Mouse (Mus musculus) midbrain, embryonic 13.5 days (tissue): Measurements from ENCODE around the gene Syt8. TPM values are rescaled to one million over a fixed set of nuclear protein-coding genes. Genes with fewer than 3 reads are reported as not detected.

ENCODE experiments used
- ATAC-seq: fragments of 200-750 bp; cut with Nextera tagmentation; 2 replicates; pipeline ENCODE4 v1.8.0; 2017; ENCODE audit warnings: mild to moderate bottlenecking, moderate TSS enrichment, moderate library complexity
- H3K27ac ChIP-seq: fragments of 300-500 bp; sonication (generic); 2 replicates; pipeline ENCODE4 v1.5.1; 2015; ENCODE audit warnings: inconsistent platforms, mild to moderate bottlenecking, moderate library complexity
- H3K27me3 ChIP-seq: fragments of 300-500 bp; sonication (generic); 2 replicates; pipeline ENCODE4 v1.6.1; 2015; ENCODE audit warnings: mild to moderate bottlenecking, inconsistent platforms
- H3K36me3 ChIP-seq: fragments of 300-500 bp; sonication (generic); 2 replicates; pipeline ENCODE4 v1.6.1; 2015; ENCODE audit warnings: mild to moderate bottlenecking, inconsistent platforms
- H3K4me1 ChIP-seq: fragments of 300-500 bp; sonication (generic); replicated peaks from 2 replicates; pipeline ENCODE4 v1.6.1; 2015; ENCODE audit warnings: inconsistent platforms
- H3K4me2 ChIP-seq: fragments of 300-500 bp; sonication (generic); replicated peaks from 2 replicates; pipeline ENCODE4 v1.6.1; 2015; ENCODE audit warnings: moderate library complexity, mild to moderate bottlenecking, inconsistent platforms
- H3K4me3 ChIP-seq: fragments of 300-500 bp; sonication (generic); replicated peaks from 2 replicates; pipeline ENCODE4 v1.5.1; 2015; ENCODE audit warnings: mild to moderate bottlenecking, inconsistent platforms
- H3K9ac ChIP-seq: fragments of 300-500 bp; sonication (generic); replicated peaks from 2 replicates; pipeline ENCODE4 v1.6.1; 2015; ENCODE audit warnings: mild to moderate bottlenecking, inconsistent platforms
- H3K9me3 ChIP-seq: fragments of 300-500 bp; sonication (generic); 2 replicates; pipeline ENCODE4 v1.6.1; 2016; ENCODE audit warnings: mild to moderate bottlenecking, inconsistent platforms
- WGBS: fragments of 180-500 bp; shearing (Covaris S2); methylation state at CpG from one replicate; pipeline ENCODE4 v1.1.7; 2015; 5-methylcytosine and 5-hydroxymethylcytosine counted together
- polyA plus RNA-seq: library from polyadenylated mRNA; unstranded; fragments of >200 nt; fragmentation: Nextera tagmentation; extraction: Ambion mirVana; gene quantifications from 2 replicates; pipeline ENCODE4 v1.2.1, GENCODE M21; 2015

The Syt8 gene
- not detected in 2 replicates for polyA plus RNA-seq

DNA sequence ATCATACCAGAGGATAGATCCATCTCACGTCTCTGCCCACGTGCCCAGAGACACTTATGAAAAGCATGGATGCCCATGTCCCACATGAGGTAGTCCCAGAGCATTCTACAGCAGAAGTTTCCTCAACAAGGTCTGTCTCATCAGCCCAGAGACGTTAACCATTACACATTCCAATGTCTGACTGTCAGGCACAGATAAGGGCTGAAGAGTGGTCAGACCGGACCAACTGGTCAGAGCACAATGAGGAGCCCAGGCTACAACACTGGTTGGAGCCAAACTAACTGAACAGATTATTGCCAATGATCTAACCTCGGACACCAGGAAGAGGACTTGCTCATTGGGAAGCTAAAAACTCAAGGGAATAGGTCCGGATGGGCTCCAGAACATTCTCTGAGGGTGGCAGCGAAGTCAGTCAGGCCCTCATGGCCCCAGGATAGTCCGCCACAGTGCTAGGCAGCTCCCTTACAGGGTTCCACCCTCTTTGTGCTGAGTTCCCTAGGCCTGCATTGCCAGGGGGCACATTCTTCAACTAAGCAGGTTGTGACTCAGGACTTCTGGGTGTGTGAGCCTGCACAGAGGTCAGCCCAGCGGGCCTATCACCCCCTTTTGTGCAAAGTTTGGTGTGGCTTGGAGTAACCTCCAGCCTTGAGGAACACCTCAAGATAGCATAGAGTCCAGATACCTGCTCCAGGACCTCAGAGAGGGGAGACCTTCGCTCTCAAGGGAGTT is at the start of gene Syt8:
Gene Syt8, plus strand, starts transcription at position 714 of the 729 bp plus-strand sequence.
- Histone ChIP-seq H3K9ac (no peak within 1 kb of the TSS), H3K27me3 (no peaks in the 10 kb centered on the region), H3K4me2 (no peak within 1 kb of the TSS), H3K4me3 (no peak within 1 kb of the TSS), H3K4me1 (peaks cover 10% of the 10 kb centered on the region), H3K27ac (no peak within 1 kb of the TSS), H3K36me3 (no peaks in the 10 kb centered on the region), H3K9me3 (no peaks in the 10 kb centered on the region)
- no peak for ATAC-seq
- 86% methylated on average over 10 of the region's 10 CpGs for WGBS

DNA sequence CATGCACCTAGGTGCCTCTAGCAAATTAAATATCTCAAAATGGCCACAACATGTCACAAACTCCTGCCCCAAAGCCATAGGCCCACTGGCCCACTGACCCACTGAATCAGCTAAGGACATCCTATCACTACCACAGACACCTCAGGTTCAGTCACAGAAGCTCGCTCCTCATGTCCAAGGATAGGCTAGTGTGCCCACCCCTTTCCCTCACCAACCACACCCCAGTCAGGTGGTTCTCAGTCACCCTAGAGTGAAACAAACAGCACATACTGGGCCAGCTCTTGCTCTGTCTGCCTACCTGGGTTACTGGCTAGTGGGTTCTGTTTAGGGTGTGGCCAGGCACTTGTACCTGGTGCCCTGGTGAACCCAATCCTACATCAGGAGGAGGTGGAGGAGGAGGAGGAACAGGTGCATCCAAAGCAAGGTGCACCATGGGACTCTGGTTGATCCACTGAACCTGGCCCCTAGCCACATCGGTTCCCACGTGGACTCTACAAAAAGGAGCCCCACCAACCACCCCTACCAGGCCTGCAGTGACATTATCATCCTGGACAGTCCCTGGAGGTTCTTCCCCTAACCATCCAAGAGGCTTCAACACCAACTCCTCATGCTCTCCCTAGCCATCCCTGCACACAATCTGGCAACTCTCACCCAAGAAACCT is 48.8 kb upstream of the Syt8 start:
- Histone ChIP-seq H3K9me3 (no peaks in the 10 kb centered on the region), H3K4me2 (peak overlapping the region; percentile 91), H3K36me3 (peaks cover 47% of the 10 kb centered on the region), H3K27ac (no peak overlapping the region), H3K4me1 (peaks cover 22% of the 10 kb centered on the region), H3K4me3 (peak overlapping the region; percentile 85), H3K9ac (peak overlapping the region; percentile 92; the same call in 1 of the 2 replicates), H3K27me3 (no peaks in the 10 kb centered on the region)
- WGBS = 92% methylated on average over 3 of the region's 3 CpGs
- no peak for ATAC-seq

DNA sequence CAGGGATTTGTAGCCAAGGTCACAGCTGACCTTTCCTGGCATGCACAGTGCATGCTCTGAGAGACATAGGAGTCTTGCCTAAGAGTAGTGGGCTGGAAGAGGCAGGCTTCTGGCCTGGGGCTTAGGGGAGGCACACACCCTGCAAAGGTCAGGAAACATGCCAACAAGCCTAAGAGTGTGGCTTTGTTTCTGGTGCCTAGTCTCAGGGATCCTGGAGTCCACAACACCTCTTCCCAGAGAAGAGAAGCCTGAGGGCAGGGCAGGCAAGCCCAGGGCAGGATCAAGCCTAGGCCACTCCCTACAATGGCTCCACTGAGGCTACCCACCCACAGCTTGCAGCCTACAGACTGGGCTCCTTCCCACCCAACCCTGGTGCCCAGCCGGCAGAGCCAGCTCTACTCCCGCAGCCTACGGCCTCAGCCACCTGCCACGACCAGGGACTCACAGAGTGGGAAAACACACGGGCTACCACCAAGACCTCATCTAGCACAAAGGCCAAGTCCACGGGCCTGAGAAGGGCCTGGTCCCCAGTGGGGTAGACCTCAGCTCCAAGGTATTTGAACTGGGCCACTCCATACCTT is 47.9 kb upstream of the Syt8 start:
- H3K4me3 ChIP-seq = peak overlapping the region; percentile 85

DNA sequence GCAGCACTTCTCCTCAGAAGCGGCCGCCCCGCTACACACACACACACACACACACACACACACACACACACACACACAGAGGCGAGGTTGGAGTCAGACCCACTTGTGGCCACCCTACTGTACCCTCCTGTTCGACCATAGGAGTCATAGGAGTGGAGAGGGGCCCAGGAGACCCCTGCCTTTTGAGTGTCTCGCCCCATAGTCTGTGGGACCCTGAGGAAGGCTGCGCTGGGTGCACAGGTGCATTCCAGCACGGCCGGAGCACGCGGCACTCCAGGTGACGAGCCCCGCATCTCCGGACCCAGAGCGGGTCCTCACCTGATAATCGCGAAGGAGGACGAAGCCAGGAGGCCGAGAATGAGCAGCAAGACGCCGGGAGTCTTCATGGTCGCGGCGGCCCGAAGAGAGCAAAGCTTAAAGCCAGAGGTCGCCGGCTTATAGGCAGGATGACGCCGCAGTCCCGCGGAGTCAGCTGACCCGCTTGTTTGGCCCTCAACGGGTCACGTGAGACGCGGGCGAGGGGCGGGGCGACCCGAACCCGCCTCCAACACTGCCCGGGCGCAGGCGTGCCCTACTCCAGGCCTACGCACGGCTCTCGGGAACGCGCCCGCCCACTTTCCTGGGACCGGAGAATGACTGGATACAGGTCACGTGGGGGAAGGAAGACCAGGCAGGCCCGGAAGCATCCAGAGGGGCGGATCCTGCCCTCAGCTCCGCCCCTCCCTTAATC is 47.1 kb upstream of the Syt8 start, which contains the start of gene Ctsd:
Gene Ctsd, minus strand, starts transcription at position 620 of the 730 bp plus-strand sequence.
- Histone ChIP-seq H3K9ac (peak within 1 kb of the TSS; percentile 92), H3K27me3 (no peaks in the 10 kb centered on the region), H3K4me3 (peak within 1 kb of the TSS; percentile 85), H3K27ac (peak within 1 kb of the TSS; percentile 67), H3K36me3 (peaks cover 30% of the 10 kb centered on the region), H3K4me1 (peaks cover 22% of the 10 kb centered on the region), H3K4me2 (peak within 1 kb of the TSS; percentile 91), H3K9me3 (no peaks in the 10 kb centered on the region)
- ATAC-seq = peak; percentile 97
- under 1% methylated on average over 55 of the region's 55 CpGs for WGBS

More for the DNA sequence above, 47.9 kb upstream of the Syt8 start:
- peaks cover 22% of the 10 kb centered on the region for H3K4me1 ChIP-seq
- 67% methylated on average over 6 of the region's 6 CpGs for WGBS
- H3K9me3 ChIP-seq = no peaks in the 10 kb centered on the region
- H3K27me3 ChIP-seq = no peaks in the 10 kb centered on the region
- H3K27ac ChIP-seq = no peak overlapping the region
- H3K36me3 ChIP-seq = peaks cover 38% of the 10 kb centered on the region
- ATAC-seq = no peak; the same call in 1 of the 2 replicates
- H3K4me2 ChIP-seq = peak overlapping the region; percentile 91
- H3K9ac ChIP-seq = peak overlapping the region; percentile 92

- Histone ChIP-seq H3K4me2 (peak overlapping the region; percentile 91), H3K9ac (peak overlapping the region; percentile 92; the same call in 1 of the 2 replicates), H3K4me1 (peaks cover 22% of the 10 kb centered on the region), H3K9me3 (no peaks in the 10 kb centered on the region), H3K36me3 (peaks cover 23% of the 10 kb centered on the region), H3K27me3 (no peaks in the 10 kb centered on the region), H3K4me3 (peak overlapping the region; percentile 85), H3K27ac (peak overlapping the region; percentile 67)
- ATAC-seq = peak; percentile 43
- WGBS = 97% methylated on average over 1 of the region's 1 CpGs
Observed at GRCm38 (mm10) chr7:142388198-142388597, 46.5 kb upstream of the Syt8 start.

- no peak for ATAC-seq
Observed at GRCm38 (mm10) chr7:142388740-142389139, 45.9 kb upstream of the Syt8 start.

GRCm38 (mm10) chr7:142389961-142390650 is 44.5 kb upstream of the Syt8 start:
- no peaks in the 10 kb centered on the region for H3K27me3 ChIP-seq
- no peak for ATAC-seq
- H3K9ac ChIP-seq = no peak overlapping the region
- no peaks in the 10 kb centered on the region for H3K9me3 ChIP-seq
- H3K27ac ChIP-seq = no peak overlapping the region
- peaks cover 4% of the 10 kb centered on the region for H3K36me3 ChIP-seq
- H3K4me2 ChIP-seq = no peak overlapping the region
- H3K4me3 ChIP-seq = no peak overlapping the region
- H3K4me1 ChIP-seq = peaks cover 22% of the 10 kb centered on the region
- 97% methylated on average over 3 of the region's 3 CpGs for WGBS

More at GRCm38 (mm10) chr7:142388740-142389139, 45.9 kb upstream of the Syt8 start:
- peaks cover 22% of the 10 kb centered on the region for H3K4me1 ChIP-seq
- 92% methylated on average over 2 of the region's 2 CpGs for WGBS
- peaks cover 18% of the 10 kb centered on the region for H3K36me3 ChIP-seq
- H3K9ac ChIP-seq = no peak overlapping the region
- H3K4me2 ChIP-seq = no peak overlapping the region
- H3K4me3 ChIP-seq = no peak overlapping the region
- H3K27me3 ChIP-seq = no peaks in the 10 kb centered on the region
- H3K9me3 ChIP-seq = no peaks in the 10 kb centered on the region
- H3K27ac ChIP-seq = no peak overlapping the region; the same call in 1 of the 2 replicates

- H3K9ac ChIP-seq = no peak overlapping the region
- no peak overlapping the region for H3K4me2 ChIP-seq
- no peak overlapping the region for H3K4me3 ChIP-seq
- H3K27ac ChIP-seq = no peak overlapping the region
- no peaks in the 10 kb centered on the region for H3K9me3 ChIP-seq
- no peaks in the 10 kb centered on the region for H3K27me3 ChIP-seq
- H3K36me3 ChIP-seq = no peaks in the 10 kb centered on the region
- peaks cover 12% of the 10 kb centered on the region for H3K4me1 ChIP-seq
- 81% methylated on average over 3 of the region's 3 CpGs for WGBS
- no peak for ATAC-seq
Observed at GRCm38 (mm10) chr7:142391108-142391507, 43.5 kb upstream of the Syt8 start.

DNA sequence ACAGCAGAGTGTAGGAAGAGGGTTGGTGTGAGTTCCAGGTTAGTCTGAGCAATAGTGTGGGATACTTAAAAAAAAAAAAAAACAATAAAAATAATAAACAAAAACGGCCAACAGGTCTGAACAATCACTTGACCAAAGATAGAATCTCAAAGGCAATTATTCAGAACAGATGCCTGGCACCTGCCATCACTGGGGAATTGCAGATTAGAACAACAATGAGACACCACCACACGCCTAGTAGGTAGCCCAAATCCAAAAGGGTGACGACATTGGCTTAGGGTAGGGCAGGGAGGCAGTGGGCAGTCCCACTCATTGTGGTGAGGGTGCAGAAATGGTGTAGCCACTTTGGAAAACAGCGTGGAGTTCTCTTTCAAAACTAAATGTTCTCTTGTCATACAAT is 43.0 kb upstream of the Syt8 start:
- no peak overlapping the region for H3K4me2 ChIP-seq
- no peak overlapping the region for H3K9ac ChIP-seq
- no peak overlapping the region for H3K4me3 ChIP-seq
- H3K9me3 ChIP-seq = no peaks in the 10 kb centered on the region
- WGBS = 67% methylated on average over 4 of the region's 4 CpGs
- no peaks in the 10 kb centered on the region for H3K27me3 ChIP-seq
- H3K4me1 ChIP-seq = peaks cover 7% of the 10 kb centered on the region
- H3K36me3 ChIP-seq = no peaks in the 10 kb centered on the region
- no peak overlapping the region for H3K27ac ChIP-seq
- no peak for ATAC-seq

DNA sequence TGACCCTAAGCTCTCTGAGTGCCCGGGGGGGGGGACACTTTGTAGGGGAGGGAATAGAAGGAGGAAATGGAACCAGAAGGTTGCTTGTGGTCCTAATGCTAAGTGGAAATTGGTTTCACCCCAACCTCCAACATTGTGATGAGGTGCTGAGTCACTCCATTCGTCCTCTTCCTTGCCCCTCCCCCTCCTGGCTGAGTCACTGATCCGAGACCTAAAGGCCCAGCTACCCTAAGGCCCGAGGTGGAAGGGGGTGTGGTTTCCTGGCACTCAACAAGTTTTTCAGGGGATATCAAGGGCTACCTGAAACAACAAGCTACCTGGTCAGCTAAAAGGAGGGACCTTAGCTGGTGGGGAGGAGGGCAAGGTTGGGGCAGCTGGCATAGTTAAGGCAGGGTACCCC is 41.5 kb upstream of the Syt8 start:
- no peak overlapping the region for H3K4me2 ChIP-seq
- H3K27ac ChIP-seq = no peak overlapping the region
- no peaks in the 10 kb centered on the region for H3K4me1 ChIP-seq
- 19% methylated on average over 4 of the region's 4 CpGs for WGBS
- no peak overlapping the region for H3K4me3 ChIP-seq
- H3K9ac ChIP-seq = no peak overlapping the region
- no peaks in the 10 kb centered on the region for H3K9me3 ChIP-seq
- ATAC-seq = no peak
- 0 out of 2 replicates have a peak, but pooled peaks cover 4% of the 10 kb centered on the region for H3K27me3 ChIP-seq
- H3K36me3 ChIP-seq = no peaks in the 10 kb centered on the region
